Mouse (Mus musculus) embryonic facial prominence, embryonic 14.5 days (tissue): Measurements from ENCODE around the gene Mtch1. TPM values are rescaled to one million over a fixed set of nuclear protein-coding genes. Genes with fewer than 3 reads are reported as not detected.

Source experiments
- ATAC-seq: fragments of 200-750 bp; cut with Nextera tagmentation; 2 replicates; pipeline ENCODE4 v1.8.0; 2017; ENCODE audit warnings: low read depth, moderate number of reproducible peaks, moderate TSS enrichment
- DNase-seq: peaks from one replicate; pipeline ENCODE4 v3.0.0-alpha.2; 2015; ENCODE audit warnings: low spot score
- H3K27ac ChIP-seq: fragments of 300-500 bp; sonication (generic); replicated peaks from 2 replicates; pipeline ENCODE4 v1.5.1; 2014; ENCODE audit warnings: low read depth, mild to moderate bottlenecking, low read length, moderate library complexity
- H3K27me3 ChIP-seq: fragments of 300-500 bp; sonication (generic); replicated peaks from 2 replicates; pipeline ENCODE4 v1.6.1; 2014; ENCODE audit warnings: low read length; ENCODE audit not compliant: control insufficient read depth, insufficient read depth
- H3K36me3 ChIP-seq: fragments of 300-500 bp; sonication (generic); 2 replicates; pipeline ENCODE4 v1.6.1; 2014; ENCODE audit warnings: low read length, mixed read lengths; ENCODE audit not compliant: control insufficient read depth, insufficient read depth
- H3K4me1 ChIP-seq: fragments of 300-500 bp; sonication (generic); 2 replicates; pipeline ENCODE4 v1.6.1; 2014; ENCODE audit warnings: antibody characterized with exemption, low read length; ENCODE audit not compliant: control insufficient read depth, insufficient read depth
- H3K4me2 ChIP-seq: fragments of 300-500 bp; sonication (generic); 2 replicates; pipeline ENCODE4 v1.6.1; 2014; ENCODE audit warnings: low read depth, mild to moderate bottlenecking, low read length, moderate library complexity, mixed read lengths
- H3K4me3 ChIP-seq: fragments of 300-500 bp; sonication (generic); 2 replicates; pipeline ENCODE4 v1.5.1; 2014; ENCODE audit warnings: low read depth, mild to moderate bottlenecking, low read length
- H3K9ac ChIP-seq: fragments of 300-500 bp; sonication (generic); 2 replicates; pipeline ENCODE4 v1.6.1; 2014; ENCODE audit warnings: low read depth, mild to moderate bottlenecking, low read length, moderate library complexity, mixed read lengths
- H3K9me3 ChIP-seq: fragments of 300-500 bp; sonication (generic); 2 replicates; pipeline ENCODE4 v1.6.1; 2016; ENCODE audit warnings: low read length; ENCODE audit not compliant: control insufficient read depth
- WGBS: fragments of 180-500 bp; shearing (Covaris S2); extraction: QIAGEN DNeasy Blood & Tissue Kit; methylation state at CpG from one replicate; pipeline ENCODE4 v1.1.7; 2014; 5-methylcytosine and 5-hydroxymethylcytosine counted together
- polyA plus RNA-seq: library from polyadenylated mRNA; unstranded; fragments of >200 nt; fragmentation: Nextera tagmentation; extraction: Ambion mirVana; gene quantifications from 2 replicates; pipeline ENCODE4 v1.2.1, GENCODE M21; 2014

Mtch1 gene
- polyA plus RNA-seq, 1 experiment from 2014 or later: 396 TPM

- ATAC-seq: no peak
- no peak overlapping the region for H3K9ac ChIP-seq
- H3K4me3 ChIP-seq: no peak overlapping the region
- no peak overlapping the region for H3K27ac ChIP-seq
- DNase-seq: no peak
- peaks cover 6% of the 10 kb centered on the region; the same call in 1 of the 2 replicates for H3K9me3 ChIP-seq
- no peaks in the 10 kb centered on the region for H3K4me1 ChIP-seq
- H3K27me3 ChIP-seq: no peaks in the 10 kb centered on the region
- H3K36me3 ChIP-seq: no peaks in the 10 kb centered on the region
- WGBS: 87% methylated on average over 2 of the region's 2 CpGs
- H3K4me2 ChIP-seq: no peak overlapping the region
Measured at GRCm38 (mm10) chr17:29312082-29312481, 35.7 kb downstream of the Mtch1 start.

- Histone ChIP-seq H3K36me3 (no peaks in the 10 kb centered on the region), H3K4me2 (no peak overlapping the region), H3K9ac (no peak overlapping the region), H3K27me3 (no peaks in the 10 kb centered on the region), H3K4me3 (no peak overlapping the region), H3K27ac (no peak overlapping the region), H3K4me1 (no peaks in the 10 kb centered on the region), H3K9me3 (peaks cover 6% of the 10 kb centered on the region; the same call in 1 of the 2 replicates)
- 77% methylated on average over 8 of the region's 8 CpGs for WGBS
- no peak for ATAC-seq
- no peak for DNase-seq
Measured at GRCm38 (mm10) chr17:29311602-29312001, 36.1 kb downstream of the Mtch1 start.

- H3K36me3 ChIP-seq: no peaks in the 10 kb centered on the region
- no peak overlapping the region for H3K27ac ChIP-seq
- no peak overlapping the region for H3K9ac ChIP-seq
- no peak overlapping the region for H3K4me2 ChIP-seq
- H3K9me3 ChIP-seq: peaks cover 6% of the 10 kb centered on the region; the same call in 1 of the 2 replicates
- 62% methylated on average over 21 of the region's 21 CpGs for WGBS
- DNase-seq (no peak), ATAC-seq (no peak)
- peaks cover 12% of the 10 kb centered on the region for H3K4me1 ChIP-seq
- H3K27me3 ChIP-seq: no peaks in the 10 kb centered on the region
- H3K4me3 ChIP-seq: no peak overlapping the region
Measured at GRCm38 (mm10) chr17:29310056-29310623, 37.6 kb downstream of the Mtch1 start.

- H3K36me3 ChIP-seq: peaks cover 13% of the 10 kb centered on the region; the same call in 1 of the 2 replicates
- no peak overlapping the region for H3K4me3 ChIP-seq
- H3K9me3 ChIP-seq: no peaks in the 10 kb centered on the region
- no peak overlapping the region for H3K27ac ChIP-seq
- peaks cover 32% of the 10 kb centered on the region for H3K4me1 ChIP-seq
- peak overlapping the region; percentile 11; the same call in 1 of the 2 replicates for H3K4me2 ChIP-seq
- no peak for ATAC-seq
- WGBS: 45% methylated on average over 7 of the region's 7 CpGs
- H3K27me3 ChIP-seq: no peaks in the 10 kb centered on the region
- no peak for DNase-seq
- no peak overlapping the region for H3K9ac ChIP-seq
Measured at GRCm38 (mm10) chr17:29305871-29306270, 41.9 kb downstream of the Mtch1 start.

GRCm38 (mm10) chr17:29305058-29305806 is 42.5 kb downstream of the Mtch1 start:
- no peaks in the 10 kb centered on the region for H3K9me3 ChIP-seq
- H3K4me2 ChIP-seq: peak overlapping the region; percentile 11; the same call in 1 of the 2 replicates
- no peaks in the 10 kb centered on the region for H3K27me3 ChIP-seq
- H3K4me1 ChIP-seq: peaks cover 32% of the 10 kb centered on the region
- WGBS: 9% methylated on average over 15 of the region's 15 CpGs
- peak overlapping the region; percentile 70 for H3K27ac ChIP-seq
- peak; percentile 23; the same call in 1 of the 2 replicates for ATAC-seq
- no peak overlapping the region for H3K4me3 ChIP-seq
- H3K36me3 ChIP-seq: peaks cover 20% of the 10 kb centered on the region
- peak; percentile 56 for DNase-seq
- H3K9ac ChIP-seq: no peak overlapping the region

GRCm38 (mm10) chr17:29304376-29305057 is 43.2 kb downstream of the Mtch1 start:
- peak; percentile 20; the same call in 1 of the 2 replicates for ATAC-seq
- peak overlapping the region; percentile 70 for H3K27ac ChIP-seq

GRCm38 (mm10) chr17:29303856-29304255 is 43.9 kb downstream of the Mtch1 start:
- ATAC-seq (no peak), DNase-seq (no peak)
- H3K4me2 ChIP-seq: no peak overlapping the region
- H3K4me3 ChIP-seq: no peak overlapping the region
- H3K27me3 ChIP-seq: no peaks in the 10 kb centered on the region
- H3K9ac ChIP-seq: no peak overlapping the region
- no peaks in the 10 kb centered on the region for H3K9me3 ChIP-seq
- 79% methylated on average over 3 of the region's 3 CpGs for WGBS
- H3K27ac ChIP-seq: no peak overlapping the region; the same call in 1 of the 2 replicates
- peaks cover 31% of the 10 kb centered on the region for H3K36me3 ChIP-seq
- H3K4me1 ChIP-seq: peaks cover 32% of the 10 kb centered on the region

More at GRCm38 (mm10) chr17:29304376-29305057, 43.2 kb downstream of the Mtch1 start:
- Histone ChIP-seq H3K36me3 (peaks cover 27% of the 10 kb centered on the region), H3K9me3 (no peaks in the 10 kb centered on the region), H3K27me3 (no peaks in the 10 kb centered on the region), H3K4me3 (no peak overlapping the region), H3K4me2 (no peak overlapping the region), H3K9ac (no peak overlapping the region), H3K4me1 (peaks cover 32% of the 10 kb centered on the region)
- peak; percentile 60 for DNase-seq
- WGBS: 37% methylated on average over 13 of the region's 13 CpGs

GRCm38 (mm10) chr17:29303087-29303486 is 44.6 kb downstream of the Mtch1 start:
- Histone ChIP-seq H3K9me3 (no peaks in the 10 kb centered on the region), H3K27ac (no peak overlapping the region; the same call in 1 of the 2 replicates), H3K9ac (no peak overlapping the region), H3K4me1 (peaks cover 32% of the 10 kb centered on the region), H3K4me3 (no peak overlapping the region), H3K36me3 (peaks cover 37% of the 10 kb centered on the region), H3K27me3 (no peaks in the 10 kb centered on the region), H3K4me2 (no peak overlapping the region)
- WGBS: 57% methylated on average over 3 of the region's 3 CpGs
- DNase-seq (no peak), ATAC-seq (0 out of 2 replicates have a peak, but pooled peaks have one; percentile 10)
